Mouse (Mus musculus) induced T-regulatory cell, adult 2 months (primary cell): ENCODE measurements around the gene Slco6d1.
"Not testable (repeated sequence)": the region's sequence is repeated elsewhere in the genome, so short reads cannot be mapped to it uniquely, and the experiment has no call there.

Source experiments
- DNase-seq: peaks from one replicate; pipeline ENCODE4 v3.0.0-alpha.2; 2012; ENCODE audit warnings: low read depth

Gene Slco6d1

DNA sequence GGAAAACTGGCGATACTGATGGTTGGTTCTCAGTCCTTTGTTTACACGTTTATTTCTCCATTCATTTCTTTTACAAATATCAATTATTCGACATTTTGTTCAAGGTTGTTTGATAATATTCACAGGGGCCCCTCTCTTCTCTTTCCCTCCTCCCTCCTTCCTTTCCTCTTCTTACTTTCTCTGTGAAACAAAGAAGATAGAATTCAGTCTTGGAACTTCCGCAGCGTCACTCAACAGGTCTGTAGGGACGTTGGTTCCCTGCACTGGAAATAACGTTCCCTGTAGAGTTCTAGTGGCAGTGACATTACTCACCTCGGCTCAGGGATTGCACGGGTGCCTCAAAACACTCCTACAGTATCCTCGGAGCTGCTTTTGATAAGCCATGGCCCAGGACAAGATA, at the start of gene Slco6d1:
TSS of gene Slco6d1 (plus strand) at position 301 of the 400 bp plus-strand sequence.
- no peak for DNase-seq

DNA sequence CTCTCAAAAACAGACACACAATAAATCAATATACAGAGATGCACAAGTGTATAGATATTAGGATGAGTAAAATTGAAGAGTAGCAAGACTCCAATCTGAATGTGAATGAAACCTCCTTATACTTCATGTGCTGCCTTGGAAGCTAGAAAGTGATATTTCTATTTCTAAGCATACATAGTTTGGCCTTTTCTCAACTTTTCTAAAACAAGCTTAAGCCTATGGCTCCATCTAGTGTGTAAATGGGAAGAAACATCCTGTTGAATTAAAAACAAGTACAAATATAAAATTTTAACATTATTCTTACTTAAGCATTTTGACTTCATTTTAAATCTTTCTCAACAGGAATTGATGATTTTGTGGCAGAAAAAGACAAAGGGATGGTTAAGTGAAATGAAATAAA, 28.9 kb upstream of the Slco6d1 start:
- DNase-seq, result no peak

- no peak for DNase-seq
Observed at GRCm38 (mm10) chr1:98447929-98448328, 27.0 kb downstream of the Slco6d1 start.

DNA sequence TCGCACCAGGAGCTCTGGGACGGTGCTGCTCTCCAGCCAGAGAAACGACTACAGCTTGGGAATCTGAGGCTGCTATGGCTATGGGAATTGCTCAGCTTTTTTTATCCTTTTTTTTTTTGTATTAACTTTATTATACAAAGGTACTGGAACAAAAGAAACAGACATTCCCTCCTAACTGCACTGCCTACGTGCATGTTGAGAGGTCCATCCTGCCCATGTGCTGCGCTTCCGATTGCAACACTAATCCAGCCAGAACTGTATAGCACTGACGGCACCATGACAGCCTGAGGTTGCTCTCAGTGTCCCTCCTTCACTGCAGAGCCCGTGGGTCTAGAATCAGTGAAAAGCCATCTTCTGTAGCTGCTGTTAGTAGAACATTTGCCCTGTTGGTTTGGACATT, 38.3 kb downstream of the Slco6d1 start:
- not testable (repeated sequence) for DNase-seq

DNA sequence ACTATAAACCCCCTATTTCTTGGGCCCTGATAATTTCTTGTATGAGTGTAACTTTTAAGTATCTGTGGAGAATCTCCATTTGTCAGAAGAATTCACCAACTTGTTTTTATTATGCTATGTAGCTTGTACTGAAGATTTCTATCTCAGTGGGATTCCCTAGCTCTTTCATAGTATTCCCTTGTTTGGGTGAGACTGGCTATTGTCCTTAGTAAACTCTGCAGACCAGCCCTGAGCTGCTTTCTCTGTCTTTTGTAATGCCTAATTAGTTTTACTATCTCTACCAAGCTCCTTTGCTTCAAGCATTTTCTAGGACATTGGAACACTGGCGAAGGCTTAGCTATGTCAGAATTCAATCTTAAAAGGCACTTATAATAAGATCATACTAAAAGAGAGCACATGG, 55.5 kb downstream of the Slco6d1 start:
- DNase-seq, result not testable (repeated sequence)

DNA sequence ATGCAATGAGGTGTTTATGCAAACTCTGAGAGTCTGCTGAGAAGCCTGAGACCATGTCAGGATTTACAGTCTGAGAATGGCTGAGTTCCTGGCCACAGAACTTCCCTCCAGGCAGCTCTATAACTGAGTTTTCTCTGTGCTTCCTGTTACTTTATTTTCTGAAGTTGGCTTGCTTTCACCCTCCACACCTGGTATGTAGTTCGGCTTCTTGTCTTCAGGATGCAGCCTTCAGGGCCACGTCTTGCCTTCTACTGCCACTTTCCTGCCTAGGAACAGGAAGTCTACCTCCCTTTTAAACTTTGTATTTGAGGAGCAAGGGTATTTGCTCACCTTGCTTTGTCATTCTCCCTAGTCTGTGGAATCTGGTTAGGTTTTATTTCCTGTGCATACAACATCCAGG, 58.3 kb downstream of the Slco6d1 start:
- DNase-seq, result no peak

GRCm38 (mm10) chr1:98505982-98506381, 85.1 kb downstream of the Slco6d1 start:
- no peak for DNase-seq

- DNase-seq, result no peak
Observed at GRCm38 (mm10) chr1:98522977-98523376, 102.1 kb downstream of the Slco6d1 start.

GRCm38 (mm10) chr1:98523537-98523936, 102.6 kb downstream of the Slco6d1 start:
- DNase-seq, result no peak

GRCm38 (mm10) chr1:98528368-98528767, 107.4 kb downstream of the Slco6d1 start:
- not testable (repeated sequence) for DNase-seq

GRCm38 (mm10) chr1:98545372-98545771, 124.4 kb downstream of the Slco6d1 start:
- DNase-seq, result no peak

DNA sequence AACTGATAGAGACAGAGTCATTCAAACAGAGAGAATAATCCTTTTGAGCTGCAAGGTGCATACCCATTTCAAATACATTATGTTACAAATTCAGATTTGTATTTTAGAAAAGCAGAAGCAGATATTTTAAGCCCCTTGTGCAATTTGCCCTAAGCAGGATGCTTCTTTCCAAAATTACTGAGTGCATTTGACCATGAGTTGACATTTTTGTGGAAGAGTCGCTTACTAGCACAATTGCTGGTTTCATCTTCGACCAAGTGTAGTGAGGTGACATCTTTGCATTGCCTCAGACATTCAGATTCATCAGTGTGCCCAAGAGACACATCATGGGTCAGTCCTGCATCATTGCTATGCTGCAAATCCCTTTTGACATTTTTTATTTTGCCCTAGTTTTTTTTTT, 133.5 kb downstream of the Slco6d1 start:
- no peak for DNase-seq

DNA sequence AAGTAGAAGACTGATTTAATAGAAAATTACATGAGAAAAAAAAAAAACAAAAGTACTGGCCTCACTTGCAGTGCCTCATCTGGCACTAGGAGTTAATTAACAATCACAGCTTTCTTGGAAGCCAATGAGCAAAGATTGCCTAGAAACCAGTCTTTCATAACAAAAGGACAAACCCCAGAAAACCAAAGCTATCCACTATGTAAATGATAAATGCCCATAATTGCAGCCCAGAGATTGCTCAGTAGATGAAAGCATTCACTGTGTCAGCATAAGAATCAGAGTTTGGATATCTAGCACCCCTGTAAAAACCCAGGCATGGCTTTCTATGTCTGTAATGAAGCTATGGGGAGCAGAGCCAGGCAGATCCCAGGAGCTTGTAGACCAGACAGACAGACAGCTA, 144.8 kb downstream of the Slco6d1 start:
- no peak for DNase-seq
